Mouse (Mus musculus): Measurements from ENCODE around the gene Serpina3j. TPM values are rescaled to one million over a fixed set of nuclear protein-coding genes. Genes with fewer than 3 reads are reported as not detected.
A peak's percentile ranks its signal among the peaks of the same experiment; 100 is the strongest.
"Not testable (repeated sequence)": the region's sequence is repeated elsewhere in the genome, so short reads cannot be mapped to it uniquely, and the experiment has no call there.

The Serpina3j gene
- polyA plus RNA-seq (2015; fragmentation: Nextera tagmentation; extraction: Ambion mirVana): not detected in 2 replicates

DNA sequence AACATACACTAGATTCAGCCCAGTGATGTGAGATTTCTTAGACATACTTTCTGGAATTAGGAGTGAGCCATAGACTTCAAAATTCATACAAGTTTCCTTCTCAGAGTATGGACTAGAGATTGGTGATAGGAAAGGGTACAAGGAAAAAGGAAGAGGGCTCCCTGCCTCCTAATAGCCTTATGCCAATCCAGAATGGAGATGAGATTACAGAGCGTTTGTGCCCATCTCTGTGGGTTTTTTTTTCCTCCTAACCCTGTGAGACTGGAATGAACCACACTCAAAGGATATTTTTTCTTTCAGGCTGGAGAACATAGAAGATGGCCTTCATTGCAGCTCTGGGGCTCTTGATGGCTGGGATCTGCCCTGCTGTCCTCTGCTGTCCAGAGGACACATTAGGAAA is at the start of gene Serpina3j:
Serpina3j (plus strand) TSS at position 301 of the 400 bp plus-strand sequence.
- Histone ChIP-seq H3K4me1 (no peaks in the 10 kb centered on the region), H3K4me2 (replicated peaks) (no peak within 1 kb of the TSS), H3K9me3 (no peaks in the 10 kb centered on the region), H3K27ac (replicated peaks) (no peak within 1 kb of the TSS), H3K9ac (replicated peaks) (no peak within 1 kb of the TSS), H3K4me3 (no peak within 1 kb of the TSS), H3K36me3 (no peaks in the 10 kb centered on the region), H3K27me3 (no peaks in the 10 kb centered on the region)
- ATAC-seq (replicated peaks): no peak
- 95% methylated on average over 1 of the region's 1 CpGs for WGBS

DNA sequence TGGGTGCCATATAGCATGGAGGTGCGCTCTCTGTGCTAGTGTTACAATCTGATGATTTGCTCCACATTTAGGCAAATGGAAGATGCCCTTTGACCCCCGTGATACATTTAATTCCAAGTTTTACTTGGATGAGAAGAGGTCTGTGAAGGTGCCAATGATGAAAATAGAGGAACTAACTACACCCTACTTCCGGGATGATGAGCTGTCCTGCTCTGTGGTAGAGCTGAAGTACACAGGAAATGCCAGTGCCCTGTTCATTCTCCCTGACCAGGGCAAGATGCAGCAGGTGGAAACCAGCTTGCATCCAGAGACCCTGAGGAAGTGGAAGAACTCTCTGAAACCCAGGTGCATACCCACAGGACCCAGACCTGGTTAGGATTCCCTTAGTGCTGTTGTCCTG is 48.0 kb upstream of the Serpina3j start:
- Histone ChIP-seq H3K4me1 (no peaks in the 10 kb centered on the region), H3K4me3 (no peak overlapping the region), H3K27ac (replicated peaks) (no peak overlapping the region), H3K36me3 (no peaks in the 10 kb centered on the region), H3K27me3 (no peaks in the 10 kb centered on the region), H3K4me2 (replicated peaks) (no peak overlapping the region), H3K9me3 (no peaks in the 10 kb centered on the region), H3K9ac (replicated peaks) (no peak overlapping the region)
- no peak for ATAC-seq (replicated peaks)
- 82% methylated on average over 3 of the region's 3 CpGs for WGBS

DNA sequence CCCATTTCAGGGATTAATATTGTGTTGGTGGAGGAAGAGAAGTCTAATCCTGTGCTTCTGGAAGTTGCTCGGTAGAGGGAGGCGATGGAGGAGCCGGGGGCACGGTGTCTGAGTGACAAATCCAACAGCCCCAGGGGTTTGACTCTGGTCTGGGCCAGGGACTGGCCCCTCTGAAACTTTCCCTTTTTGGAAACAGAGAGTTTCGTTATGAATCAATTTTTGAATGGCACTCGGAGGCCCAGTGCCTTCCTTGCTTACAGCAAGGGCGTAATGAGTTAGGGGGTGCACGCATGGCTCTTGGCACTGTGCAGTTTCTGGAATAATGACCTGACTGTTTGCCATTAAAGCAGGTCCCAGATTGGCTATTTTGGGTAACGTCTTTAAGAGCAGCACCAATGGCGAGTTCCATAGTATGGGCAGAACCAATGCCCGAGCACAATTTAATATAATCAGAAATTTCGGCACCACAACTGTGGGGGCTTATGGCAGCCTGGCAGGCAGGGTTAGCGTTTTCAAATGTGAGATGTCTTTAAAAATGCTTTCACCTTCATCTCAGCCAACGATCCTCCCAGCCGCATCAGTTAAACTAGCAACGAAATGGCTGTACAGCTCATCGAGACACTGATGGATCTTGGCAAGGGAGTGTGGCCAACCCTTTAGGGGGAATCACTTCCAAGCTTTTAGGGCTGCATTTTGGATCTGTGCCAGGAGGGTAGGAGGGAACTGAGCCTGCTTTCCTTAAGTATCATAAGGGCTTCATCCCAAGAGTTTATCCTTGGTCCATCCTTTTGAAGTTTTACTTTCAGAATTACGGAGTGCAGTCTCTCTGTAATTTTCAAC is 35.9 kb upstream of the Serpina3j start:
- peaks cover 14% of the 10 kb centered on the region; the same call in 1 of the 2 replicates for H3K4me1 ChIP-seq
- no peaks in the 10 kb centered on the region for H3K9me3 ChIP-seq
- H3K4me2 ChIP-seq (replicated peaks): peak overlapping the region; percentile 31
- no peaks in the 10 kb centered on the region for H3K36me3 ChIP-seq
- 0 out of 2 replicates have a peak overlapping the region, but pooled peaks have one; percentile 2 for H3K4me3 ChIP-seq
- no peaks in the 10 kb centered on the region for H3K27me3 ChIP-seq
- ATAC-seq (replicated peaks): peak; percentile 71
- H3K9ac ChIP-seq (replicated peaks): no peak overlapping the region
- H3K27ac ChIP-seq (replicated peaks): no peak overlapping the region
- 39% methylated on average over 18 of the region's 18 CpGs for WGBS

DNA sequence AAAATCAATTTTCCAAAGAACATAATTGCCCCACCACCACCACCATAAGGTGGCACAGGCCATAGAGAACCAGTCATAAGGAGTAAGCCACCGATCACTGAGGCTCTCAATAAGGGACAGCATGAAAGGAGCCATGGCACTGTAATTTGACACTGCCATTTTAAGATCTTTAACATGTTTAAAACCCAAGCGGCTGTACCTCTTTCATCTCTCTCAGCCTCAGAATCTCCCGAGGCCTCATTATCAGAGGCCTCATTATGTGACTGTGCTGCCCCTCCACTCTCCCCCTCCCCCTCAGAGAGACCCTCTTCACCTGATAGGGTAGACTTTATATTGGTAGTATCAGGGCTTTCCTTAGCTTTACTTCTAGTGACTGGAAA is 35.3 kb upstream of the Serpina3j start:
- H3K4me2 ChIP-seq (replicated peaks): peak overlapping the region; percentile 31; the same call in 1 of the 2 replicates
- no peaks in the 10 kb centered on the region for H3K36me3 ChIP-seq
- no peak overlapping the region for H3K4me3 ChIP-seq
- no peaks in the 10 kb centered on the region for H3K27me3 ChIP-seq
- H3K4me1 ChIP-seq: peaks cover 14% of the 10 kb centered on the region; the same call in 1 of the 2 replicates
- no peaks in the 10 kb centered on the region for H3K9me3 ChIP-seq
- 2% methylated on average over 3 of the region's 3 CpGs for WGBS
- no peak overlapping the region for H3K9ac ChIP-seq (replicated peaks)
- H3K27ac ChIP-seq (replicated peaks): no peak overlapping the region
- ATAC-seq (replicated peaks): peak; percentile 65

DNA sequence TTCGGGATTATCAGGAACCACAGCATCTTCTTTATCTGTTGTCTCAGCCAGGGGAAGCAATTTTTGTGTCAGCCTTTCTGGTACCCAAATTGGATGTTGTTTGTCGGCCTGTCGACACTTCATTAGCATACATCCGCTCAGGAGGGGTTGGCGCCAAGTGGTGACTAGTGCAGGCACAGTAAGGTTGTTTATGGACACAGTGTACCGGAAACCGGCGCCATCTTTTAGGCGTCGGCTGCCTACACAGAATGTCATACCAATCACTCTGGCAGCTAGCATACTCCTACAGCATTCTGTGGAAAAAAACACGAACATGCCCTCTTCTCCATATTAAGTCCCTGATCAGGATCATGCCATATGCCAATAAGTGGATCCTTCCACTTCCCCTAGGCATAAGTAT is 31.0 kb upstream of the Serpina3j start:
- Histone ChIP-seq H3K4me3 (no peak overlapping the region), H3K27ac (replicated peaks) (no peak overlapping the region), H3K4me1 (peaks cover 8% of the 10 kb centered on the region; the same call in 1 of the 2 replicates), H3K9ac (replicated peaks) (no peak overlapping the region), H3K9me3 (no peaks in the 10 kb centered on the region; the same call in 1 of the 2 replicates), H3K36me3 (no peaks in the 10 kb centered on the region), H3K4me2 (replicated peaks) (no peak overlapping the region), H3K27me3 (no peaks in the 10 kb centered on the region)
- 80% methylated on average over 11 of the region's 11 CpGs for WGBS
- no peak; the same call in 1 of the 2 replicates for ATAC-seq (replicated peaks)

DNA sequence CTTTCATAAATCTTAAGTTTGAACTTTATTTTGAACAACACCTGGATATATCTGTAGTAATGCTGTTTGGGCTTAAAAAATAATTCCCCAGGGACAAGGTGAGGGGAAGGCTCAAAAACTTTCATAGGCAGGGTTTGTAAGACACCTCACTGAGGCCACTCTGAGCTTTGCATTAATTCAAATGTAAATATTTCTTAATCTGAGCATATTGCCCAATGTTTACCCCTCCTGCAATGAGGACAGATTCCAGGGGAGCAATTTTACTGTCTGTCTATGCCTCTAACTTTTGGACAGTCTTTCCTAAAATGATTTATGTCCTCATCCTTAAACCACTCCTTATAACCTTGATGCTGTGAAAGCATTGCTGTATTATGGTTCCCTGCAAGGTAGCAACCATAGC is 26.0 kb upstream of the Serpina3j start:
- no peak overlapping the region for H3K4me3 ChIP-seq
- ATAC-seq (replicated peaks): no peak
- H3K4me1 ChIP-seq: no peaks in the 10 kb centered on the region
- H3K9me3 ChIP-seq: no peaks in the 10 kb centered on the region; the same call in 1 of the 2 replicates
- H3K36me3 ChIP-seq: no peaks in the 10 kb centered on the region
- H3K27ac ChIP-seq (replicated peaks): no peak overlapping the region
- H3K27me3 ChIP-seq: no peaks in the 10 kb centered on the region
- H3K9ac ChIP-seq (replicated peaks): no peak overlapping the region
- H3K4me2 ChIP-seq (replicated peaks): no peak overlapping the region

DNA sequence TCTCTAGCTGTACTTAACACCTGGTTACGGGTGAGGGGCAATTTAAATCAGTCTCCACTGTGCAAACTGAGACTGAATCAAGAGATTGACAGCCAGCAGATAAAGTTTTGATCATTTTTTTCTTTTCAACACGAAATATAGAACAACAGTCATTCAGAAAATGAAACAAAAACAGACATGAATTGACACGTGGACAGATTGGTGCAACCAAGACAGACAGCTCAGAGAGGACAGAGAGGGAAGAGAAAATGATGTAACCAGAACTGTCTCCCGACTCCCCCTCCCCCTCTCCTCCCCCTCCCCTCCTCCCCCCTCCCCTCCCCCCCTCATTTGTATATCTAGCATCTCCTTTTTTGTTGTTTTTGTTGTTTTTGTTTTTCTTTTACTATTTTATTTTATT is 24.5 kb upstream of the Serpina3j start:
- 38% methylated on average over 4 of the region's 4 CpGs for WGBS
- no peaks in the 10 kb centered on the region for H3K4me1 ChIP-seq
- H3K9ac ChIP-seq (replicated peaks): no peak overlapping the region
- no peak overlapping the region for H3K27ac ChIP-seq (replicated peaks)
- no peak overlapping the region for H3K4me3 ChIP-seq
- ATAC-seq (replicated peaks): no peak
- H3K4me2 ChIP-seq (replicated peaks): no peak overlapping the region
- H3K27me3 ChIP-seq: no peaks in the 10 kb centered on the region
- no peaks in the 10 kb centered on the region; the same call in 1 of the 2 replicates for H3K9me3 ChIP-seq
- no peaks in the 10 kb centered on the region for H3K36me3 ChIP-seq

DNA sequence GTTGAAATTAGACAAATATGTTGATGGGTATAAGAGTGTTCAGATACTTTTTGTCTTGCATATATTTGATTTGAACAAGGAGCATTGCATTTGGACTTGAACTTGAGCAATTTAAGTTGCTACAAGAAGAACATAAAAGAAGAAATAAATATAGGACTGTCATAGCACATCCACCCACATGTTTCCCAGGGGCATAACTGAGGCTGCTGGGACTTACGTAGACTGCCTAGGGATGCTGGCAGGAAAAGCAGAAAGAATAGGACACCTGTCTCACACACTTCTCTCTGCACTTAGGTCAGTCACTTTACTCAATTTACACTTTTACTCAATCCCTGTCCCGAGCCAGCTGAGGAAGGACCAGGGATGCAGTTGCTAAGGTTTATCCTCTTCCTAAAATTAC is 20.4 kb upstream of the Serpina3j start:
- ATAC-seq (replicated peaks): no peak
- H3K9ac ChIP-seq (replicated peaks): no peak overlapping the region
- H3K27ac ChIP-seq (replicated peaks): no peak overlapping the region
- 78% methylated on average over 2 of the region's 2 CpGs for WGBS
- H3K9me3 ChIP-seq: no peaks in the 10 kb centered on the region
- H3K36me3 ChIP-seq: no peaks in the 10 kb centered on the region
- no peaks in the 10 kb centered on the region for H3K27me3 ChIP-seq
- no peaks in the 10 kb centered on the region for H3K4me1 ChIP-seq
- no peak overlapping the region for H3K4me2 ChIP-seq (replicated peaks)
- H3K4me3 ChIP-seq: no peak overlapping the region

DNA sequence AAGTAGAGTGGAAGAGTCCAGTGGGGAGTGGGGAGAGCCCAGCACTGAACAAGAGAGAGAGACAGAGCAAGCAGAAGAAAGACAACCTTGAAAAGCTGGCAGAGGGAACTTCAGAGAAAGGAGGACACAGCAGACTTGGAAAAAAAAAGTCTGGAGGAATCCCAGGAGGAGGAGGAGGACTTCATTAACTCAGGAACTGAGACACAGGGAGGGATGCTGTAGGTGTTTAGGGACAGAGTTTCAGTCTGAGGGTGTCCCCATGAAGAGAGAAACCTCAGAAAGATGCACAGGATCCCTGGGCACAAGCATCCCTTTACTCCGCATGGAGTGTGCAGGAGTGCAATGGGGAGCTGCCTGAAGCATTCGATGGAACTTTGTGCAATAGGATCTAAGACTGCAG is 16.3 kb upstream of the Serpina3j start:
- WGBS: 94% methylated on average over 2 of the region's 2 CpGs
- Histone ChIP-seq H3K9me3 (no peaks in the 10 kb centered on the region), H3K36me3 (no peaks in the 10 kb centered on the region), H3K9ac (replicated peaks) (no peak overlapping the region), H3K4me1 (no peaks in the 10 kb centered on the region), H3K4me3 (no peak overlapping the region), H3K4me2 (replicated peaks) (no peak overlapping the region), H3K27ac (replicated peaks) (no peak overlapping the region), H3K27me3 (no peaks in the 10 kb centered on the region)
- ATAC-seq (replicated peaks): no peak

DNA sequence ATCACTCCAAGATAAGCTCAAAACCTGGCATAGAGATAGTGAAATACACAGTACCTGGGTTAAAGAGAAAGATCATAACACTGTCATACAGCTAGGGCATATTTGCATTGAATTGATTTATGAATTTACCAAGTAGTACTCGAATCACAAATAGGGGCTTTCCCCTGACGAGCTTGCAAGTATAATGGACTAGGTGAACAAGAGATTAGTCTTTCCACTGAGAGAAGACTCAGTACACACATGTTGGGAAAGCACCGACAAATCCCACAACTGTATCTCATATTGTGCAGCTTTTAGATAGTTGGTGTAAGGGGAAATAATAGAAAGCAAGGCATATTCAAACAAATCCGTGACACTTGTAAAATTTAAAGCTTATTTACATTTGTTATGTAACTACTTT is 8.4 kb upstream of the Serpina3j start:
- ATAC-seq (replicated peaks): no peak
- H3K36me3 ChIP-seq: no peaks in the 10 kb centered on the region
- H3K4me1 ChIP-seq: no peaks in the 10 kb centered on the region
- 87% methylated on average over 4 of the region's 4 CpGs for WGBS
- H3K4me3 ChIP-seq: no peak overlapping the region
- no peak overlapping the region for H3K27ac ChIP-seq (replicated peaks)
- H3K9me3 ChIP-seq: no peaks in the 10 kb centered on the region
- no peaks in the 10 kb centered on the region for H3K27me3 ChIP-seq
- H3K9ac ChIP-seq (replicated peaks): no peak overlapping the region
- no peak overlapping the region for H3K4me2 ChIP-seq (replicated peaks)

DNA sequence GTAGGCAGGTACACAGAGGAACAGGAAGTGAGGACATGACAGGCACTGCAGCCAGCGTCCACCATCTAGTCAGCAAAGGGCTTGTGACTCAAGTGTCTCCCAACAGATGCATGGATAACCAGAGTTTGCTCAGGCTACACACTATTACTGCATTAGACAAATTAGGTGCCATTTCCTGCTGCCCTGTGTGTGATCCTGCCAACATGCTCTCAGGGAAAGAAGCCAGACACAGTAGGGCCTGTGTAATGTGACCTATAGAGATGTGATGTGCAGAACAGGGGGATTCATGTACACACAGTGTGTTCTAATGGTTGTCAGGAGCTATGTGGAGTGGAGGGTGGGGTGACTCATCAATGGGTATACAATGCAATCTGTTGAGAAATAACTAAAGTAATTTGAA is 8.1 kb downstream of the Serpina3j start:
- Histone ChIP-seq H3K9me3 (no peaks in the 10 kb centered on the region), H3K27ac (replicated peaks) (no peak overlapping the region), H3K9ac (replicated peaks) (no peak overlapping the region), H3K36me3 (no peaks in the 10 kb centered on the region), H3K4me1 (no peaks in the 10 kb centered on the region), H3K27me3 (no peaks in the 10 kb centered on the region), H3K4me2 (replicated peaks) (no peak overlapping the region), H3K4me3 (no peak overlapping the region)
- WGBS: 91% methylated on average over 1 of the region's 1 CpGs
- ATAC-seq (replicated peaks): no peak

DNA sequence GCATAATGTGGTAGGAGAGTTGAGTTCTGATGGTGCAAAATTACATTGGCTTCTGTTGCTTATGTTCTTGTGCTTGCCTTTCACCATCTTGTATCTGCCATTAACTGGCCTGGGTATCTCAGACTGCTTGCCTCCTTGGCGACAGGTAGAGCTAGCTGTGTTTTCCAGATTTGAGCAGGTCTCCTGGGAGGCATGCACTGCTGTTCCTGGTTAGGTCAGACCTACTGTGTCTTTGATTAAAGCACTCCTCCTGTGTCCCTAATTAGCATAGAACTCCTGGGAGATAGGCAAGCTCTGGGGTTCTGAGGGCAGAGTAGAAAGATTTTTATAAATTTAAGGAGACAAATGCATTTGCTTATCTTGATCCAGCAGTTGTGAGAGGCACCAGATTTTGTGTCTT is 17.3 kb downstream of the Serpina3j start:
- Histone ChIP-seq H3K4me3 (no peak overlapping the region), H3K9ac (replicated peaks) (no peak overlapping the region), H3K4me2 (replicated peaks) (no peak overlapping the region), H3K9me3 (no peaks in the 10 kb centered on the region), H3K36me3 (no peaks in the 10 kb centered on the region), H3K27ac (replicated peaks) (no peak overlapping the region), H3K4me1 (no peaks in the 10 kb centered on the region), H3K27me3 (no peaks in the 10 kb centered on the region)
- no peak for ATAC-seq (replicated peaks)
- 36% methylated on average over 1 of the region's 1 CpGs for WGBS

DNA sequence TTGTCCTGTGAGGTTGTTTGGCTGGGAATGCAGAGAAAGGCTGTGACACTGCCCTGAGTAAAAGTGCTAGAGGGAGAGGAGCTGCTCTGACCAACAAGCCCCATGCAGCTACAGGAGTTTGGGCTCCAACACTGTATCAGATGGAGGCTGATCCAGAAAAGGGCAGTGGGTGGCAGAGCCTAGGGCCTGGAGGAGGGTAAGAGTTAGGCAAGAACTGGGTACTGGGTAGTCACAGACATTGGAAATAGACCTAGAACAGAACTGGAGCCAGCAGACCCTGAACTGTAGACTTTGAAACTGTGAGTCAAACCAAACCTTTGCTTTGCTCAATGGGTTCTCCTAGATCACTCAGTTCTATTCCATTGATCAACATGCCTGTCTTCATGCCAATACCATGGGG is 22.5 kb downstream of the Serpina3j start:
- H3K4me2 ChIP-seq (replicated peaks); ATAC-seq (replicated peaks); H3K27ac ChIP-seq (replicated peaks); H3K4me1 ChIP-seq; H3K27me3 ChIP-seq; H3K36me3 ChIP-seq; H3K4me3 ChIP-seq; H3K9me3 ChIP-seq; H3K9ac ChIP-seq (replicated peaks): not testable (repeated sequence)

Data from forebrain, embryonic 15.5 days (tissue).